Comparison of ENCODE assay signal across 8 mouse cellular contexts in genomic region chr17:29801358-29801757, GRCm38 (mm10).
DNase-seq lines count a peak whose midpoint lies in the region; ATAC-seq and TF ChIP-seq lines count a peak whose summit lies in the region.

No protein-coding gene starts in this region.

- H3K4me2 ChIP-seq in kidney, embryonic 16.5 days (replicated peaks; ENCODE audit: low read depth, low read length): no peak overlapping the region

- no peaks in the 10 kb centered on the region for H3K36me3 ChIP-seq in kidney, embryonic 16.5 days (ENCODE audit: insufficient read depth, low read length)
- H3K36me3 ChIP-seq in ES-E14 (ENCODE audit: control insufficient read depth, insufficient read depth, low read length, poor library complexity, severe bottlenecking): no peaks in the 10 kb centered on the region

- intact Hi-C loops in left cerebral cortex, postnatal 4 days (cut with DNase I): no loop called here

- in situ Hi-C loops in ES-E14 (cut with MboI; ENCODE audit: low sequenced_read_pairs in 2 of 2, unreplicated experiment in 2 of 2): loop anchor here in 1 of 2 experiments (5.0 kb wide), 1 partner anchor 76 kb away; no protein-coding TSS in a partner anchor

- H3K4me1 ChIP-seq in kidney, embryonic 16.5 days (ENCODE audit: insufficient read depth, low read length): no peaks in the 10 kb centered on the region
- peaks cover 10 to 28% of the 10 kb centered on the region in 2 experiments; a peak in 3 of 4 replicates for H3K4me1 ChIP-seq in ES-E14 (ENCODE audit: control insufficient read depth in 2 of 2, insufficient read depth in 2 of 2, low read length in 2 of 2, poor library complexity in 1 of 2)

- no peak overlapping the region for H3K4me3 ChIP-seq in kidney, embryonic 16.5 days (ENCODE audit: low read length)
- H3K4me3 ChIP-seq in ES-E14 (ENCODE audit: insufficient read depth in 1 of 2, low read depth in 1 of 2, low read length in 2 of 2, poor library complexity in 1 of 2, severe bottlenecking in 1 of 2): no peak overlapping the region

- H3K9me3 ChIP-seq in kidney, embryonic 16.5 days (ENCODE audit: low read length): no peaks in the 10 kb centered on the region; the same call in 1 of the 2 replicates
- no peaks in the 10 kb centered on the region for H3K9me3 ChIP-seq in ES-E14 (ENCODE audit: control insufficient read depth, insufficient read depth, low read depth, low read length)

- peak; percentile 72 for TF ChIP-seq CTCF in brain, embryonic 14.5 days (IDR thresholded peaks at IDR 0.05; ENCODE audit: borderline replicate concordance, extremely low read depth, insufficient read depth, insufficient read length)

- H3K27me3 ChIP-seq in kidney, embryonic 16.5 days (ENCODE audit: insufficient read depth, low read length): peaks cover 3% of the 10 kb centered on the region; the same call in 1 of the 2 replicates

- DNase-seq in kidney, adult 11 months: peak; percentile 37
- peak; percentile 82 for DNase-seq in ES-E14 (ENCODE audit: low read depth, low spot score)
- peak; percentile 53 for DNase-seq in brain, embryonic 14.5 days (ENCODE audit: low read depth)
- DNase-seq in fibroblast of lung, adult 2 months (ENCODE audit: low read depth): peak; percentile 27
- peak; percentile 82 for DNase-seq in left cerebral cortex, postnatal 4 days
- peak; percentile 68 for DNase-seq in ovary, postnatal 36 days (ENCODE audit: low spot score)
- DNase-seq in urinary bladder, postnatal 14 days (ENCODE audit: low spot score): peak; percentile 86

- no peak overlapping the region for H3K9ac ChIP-seq in kidney, embryonic 16.5 days (replicated peaks; ENCODE audit: low read length)
- H3K9ac ChIP-seq in ES-E14 (ENCODE audit: insufficient read depth, low read depth, low read length, poor library complexity, severe bottlenecking): no peak overlapping the region

- TF ChIP-seq POLR2A in brain, embryonic 14.5 days (IDR thresholded peaks at IDR 0.05; ENCODE audit: borderline replicate concordance, extremely low read depth, insufficient read depth, insufficient read length, poor library complexity, severe bottlenecking): no peak

- ATAC-seq in kidney, embryonic 16.5 days (ENCODE audit: low FRiP score, low TSS enrichment): no peak

- WGBS in kidney, embryonic 16.5 days: 31% methylated on average over 4 of the region's 4 CpGs

- H3K27ac ChIP-seq in kidney, embryonic 16.5 days (ENCODE audit: low read length): no peak overlapping the region
- H3K27ac ChIP-seq in ES-E14 (ENCODE audit: insufficient read depth, low read depth, low read length, poor library complexity, severe bottlenecking): no peak overlapping the region

TF ChIP-seq in ES-E14, 5 proteins besides CTCF, POLR2A, EP300 and RAD21:
- TF ChIP-seq ZNF384 (IDR thresholded peaks at IDR 0.05; ENCODE audit: low read depth, low read length) (no peak), ZC3H11A (IDR thresholded peaks at IDR 0.05; ENCODE audit: borderline replicate concordance, low read depth, low read length) (no peak), MAFK (IDR thresholded peaks at IDR 0.05; ENCODE audit: insufficient read depth, low read depth, low read length) (no peak), HCFC1 (IDR thresholded peaks at IDR 0.05; ENCODE audit: borderline replicate concordance, insufficient read depth, low read length) (no peak), CHD2 (IDR thresholded peaks at IDR 0.05; ENCODE audit: low read depth, low read length) (no peak)
TF ChIP-seq in ES-E14: peak in this region for 0.

Comparison
In these comparisons a context has a peak if more than half of its experiments do, and no peak if none do; other contexts are left out.
1. DNase-seq: peak in every context shown above with its lines; median percentile 86 in urinary bladder, postnatal 14 days; 82 in ES-E14; 82 in left cerebral cortex, postnatal 4 days; 68 in ovary, postnatal 36 days; 53 in brain, embryonic 14.5 days; 37 in kidney, adult 11 months; 27 in fibroblast of lung, adult 2 months.